Mouse (Mus musculus): ENCODE data around the gene Tnfrsf21.

The Tnfrsf21 gene

DNA sequence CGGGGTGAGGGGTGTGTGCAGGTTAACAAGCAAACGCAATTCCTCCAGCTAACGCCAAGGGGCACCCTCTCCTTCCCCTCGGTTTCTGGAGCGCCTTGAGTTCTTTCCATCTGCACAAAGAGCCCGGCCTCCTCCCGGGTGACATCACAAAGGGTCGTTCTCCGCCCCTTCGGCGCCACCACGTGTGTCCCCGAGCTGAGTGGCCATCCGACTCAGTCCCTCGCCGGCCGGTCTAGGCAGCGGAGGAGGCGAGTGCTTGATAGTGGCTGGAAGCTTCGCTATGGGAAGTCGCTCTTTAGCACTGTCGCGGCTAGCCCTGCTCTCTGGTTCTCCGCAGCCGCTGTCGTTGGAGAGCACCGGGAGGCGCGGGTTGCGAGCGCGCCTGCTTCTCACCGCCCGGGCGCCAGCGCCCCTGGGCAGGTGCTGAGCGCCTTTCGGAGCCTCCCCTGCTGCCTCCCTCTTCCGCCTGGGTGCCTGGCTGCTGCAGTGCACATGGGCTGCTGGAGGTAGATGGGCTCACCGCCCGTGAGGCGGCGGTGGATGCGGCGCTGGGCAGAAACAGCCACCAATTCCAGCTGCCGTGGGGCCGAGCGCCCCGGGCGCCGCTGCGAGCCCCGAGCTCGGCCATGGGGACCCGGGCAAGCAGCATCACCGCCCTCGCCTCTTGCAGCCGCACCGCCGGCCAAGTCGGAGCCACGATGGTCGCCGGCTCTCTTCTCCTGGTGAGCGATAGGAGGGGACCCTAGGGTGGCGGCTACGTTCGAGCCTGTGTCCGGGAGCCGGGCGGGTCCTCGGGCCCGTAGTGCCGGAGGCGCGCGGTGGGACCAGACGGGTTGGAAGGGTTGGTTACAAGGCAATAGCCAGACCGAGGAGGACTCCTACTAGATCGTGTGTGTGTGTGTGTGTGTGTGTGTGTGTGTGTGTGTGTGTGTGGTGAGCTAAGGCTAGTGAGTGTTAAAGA, at the start of gene Tnfrsf21:
Tnfrsf21 (plus strand) TSS at position 185 of the 961 bp plus-strand sequence.
- DNase-seq (ENCODE audit: low spot score), result peak; percentile 96

DNA sequence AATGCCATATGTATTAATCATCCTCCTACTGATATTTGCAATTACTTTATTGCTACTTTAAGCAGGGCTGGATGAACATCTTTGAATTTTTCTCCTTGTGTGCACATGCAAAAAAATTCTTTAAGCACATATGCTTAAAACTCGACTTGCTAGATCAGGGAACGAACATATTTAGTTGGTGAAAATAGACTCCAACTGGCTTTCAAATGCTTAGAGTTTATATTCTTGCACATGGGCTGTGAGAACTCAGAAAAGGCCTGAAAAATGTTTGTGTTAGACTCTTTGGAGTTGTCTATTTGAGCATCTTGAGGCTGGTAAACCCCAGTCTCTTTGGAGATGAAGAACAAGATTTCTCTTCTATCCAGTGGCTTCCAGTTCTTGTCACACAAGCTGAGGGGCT, 48.2 kb upstream of the Tnfrsf21 start:
- no peak for DNase-seq (ENCODE audit: low spot score)

DNA sequence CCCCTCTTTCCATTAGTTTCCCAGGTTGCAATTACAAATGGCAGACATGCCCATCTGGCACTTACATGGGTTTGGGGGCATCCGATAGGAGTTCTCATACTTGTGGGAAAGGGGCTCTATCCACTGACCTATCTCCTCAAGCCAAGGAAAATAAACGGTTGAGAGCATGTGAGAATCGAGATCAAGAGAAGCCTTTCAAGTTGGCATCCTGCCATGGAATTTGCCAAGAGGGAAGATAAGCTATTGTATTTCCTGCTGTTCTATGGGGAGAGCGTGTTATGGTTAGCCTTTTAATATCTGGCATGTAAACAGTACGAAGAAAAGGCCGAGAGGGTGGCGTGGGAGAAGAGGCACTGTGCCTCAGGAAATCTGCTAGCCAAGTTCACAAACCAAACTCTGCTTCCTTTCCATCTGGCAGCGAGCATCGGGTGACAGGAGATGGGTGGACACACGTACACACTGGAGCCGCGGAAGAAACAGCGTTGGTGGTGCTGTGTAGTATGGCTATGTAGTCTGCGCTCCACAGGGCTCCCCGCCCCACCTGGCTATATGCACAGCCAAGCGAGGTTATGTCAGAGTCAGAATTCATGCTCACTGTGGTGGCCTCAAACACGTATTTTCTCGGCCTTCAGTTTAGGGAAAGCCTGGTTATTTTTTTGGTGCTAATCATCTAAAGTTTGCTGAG, 40.9 kb upstream of the Tnfrsf21 start:
- no peak for DNase-seq (ENCODE audit: low spot score)

DNA sequence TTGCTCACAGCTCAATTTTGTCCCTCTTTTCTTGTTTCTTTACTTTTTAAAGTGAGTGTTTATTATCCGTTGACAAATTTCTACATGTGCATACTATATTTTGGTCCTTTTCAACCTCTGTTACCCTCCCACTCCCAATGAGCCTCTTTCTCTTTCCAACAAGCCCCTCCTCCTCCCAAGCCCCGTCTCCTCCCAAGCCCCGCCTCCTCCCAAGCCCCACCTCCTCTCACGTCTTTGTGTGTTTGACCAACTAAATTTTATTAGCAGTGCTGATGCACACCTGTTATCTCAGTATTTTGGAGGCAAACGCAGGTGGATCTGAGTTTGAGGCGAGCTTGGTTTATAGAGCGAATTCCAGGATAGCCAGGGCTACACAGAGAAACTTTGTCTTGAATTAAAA, 38.6 kb upstream of the Tnfrsf21 start:
- no peak for DNase-seq (ENCODE audit: low spot score)

- no peak for DNase-seq (ENCODE audit: low spot score)
Measured at GRCm38 (mm10) chr17:42978345-42978744, 38.0 kb upstream of the Tnfrsf21 start.

DNA sequence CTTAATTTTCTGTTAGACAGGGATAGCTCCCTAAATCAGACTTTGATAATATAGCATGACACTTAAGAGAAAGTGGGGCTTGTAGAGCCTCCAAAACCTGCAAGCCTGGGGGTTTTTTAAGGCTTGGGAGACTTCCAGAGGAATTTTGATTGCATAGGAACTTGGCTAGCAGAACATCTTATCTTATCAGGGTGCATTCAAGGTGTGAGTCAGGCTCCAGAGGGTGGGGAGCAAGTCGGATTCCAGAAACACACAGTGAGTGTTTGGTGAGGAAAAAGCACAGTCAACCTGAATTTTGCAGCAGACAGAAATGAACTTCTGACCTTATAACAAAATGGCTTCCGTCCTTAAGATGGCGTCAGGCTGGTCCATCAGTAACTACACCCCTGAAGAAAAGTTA, 34.5 kb upstream of the Tnfrsf21 start:
- no peak for DNase-seq (ENCODE audit: low spot score)

GRCm38 (mm10) chr17:42982568-42982967, 33.8 kb upstream of the Tnfrsf21 start:
- DNase-seq (ENCODE audit: low spot score), result no peak

DNA sequence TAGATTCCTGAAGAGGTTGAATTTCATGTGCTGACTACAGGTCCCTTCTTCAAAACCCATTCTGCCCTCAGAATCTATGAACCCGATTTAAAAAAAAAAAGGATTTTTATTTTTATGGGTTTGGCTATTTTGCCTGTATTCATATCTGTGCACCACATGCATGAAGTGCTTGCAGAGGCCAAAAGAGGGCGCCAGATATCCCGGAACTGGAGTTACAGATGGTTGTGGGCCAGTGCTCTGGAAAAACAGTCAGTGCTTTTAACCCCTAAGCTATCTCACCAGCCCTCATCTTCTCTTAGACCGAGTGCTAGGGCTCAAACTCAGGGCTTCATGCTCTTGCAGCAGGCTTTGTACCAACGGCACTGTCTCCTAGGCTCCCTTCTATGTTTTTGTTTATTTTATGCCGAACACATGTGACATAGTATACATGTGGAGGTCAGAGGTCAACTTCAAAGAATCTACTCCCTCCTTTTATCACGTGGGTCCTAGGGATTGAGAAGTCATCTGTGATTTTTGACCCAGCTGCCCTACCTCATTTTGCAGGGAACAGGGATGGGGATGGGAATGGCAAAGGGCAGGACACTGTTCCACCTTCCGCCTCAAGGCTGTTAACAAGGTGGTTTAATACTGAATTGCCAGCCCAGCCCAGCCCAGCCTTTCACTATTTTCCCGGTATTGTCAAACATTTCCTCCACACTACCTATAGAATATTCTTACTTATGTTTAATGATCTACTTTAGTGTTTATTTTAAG, 30.3 kb upstream of the Tnfrsf21 start:
- DNase-seq (ENCODE audit: low spot score), result peak; percentile 33

DNA sequence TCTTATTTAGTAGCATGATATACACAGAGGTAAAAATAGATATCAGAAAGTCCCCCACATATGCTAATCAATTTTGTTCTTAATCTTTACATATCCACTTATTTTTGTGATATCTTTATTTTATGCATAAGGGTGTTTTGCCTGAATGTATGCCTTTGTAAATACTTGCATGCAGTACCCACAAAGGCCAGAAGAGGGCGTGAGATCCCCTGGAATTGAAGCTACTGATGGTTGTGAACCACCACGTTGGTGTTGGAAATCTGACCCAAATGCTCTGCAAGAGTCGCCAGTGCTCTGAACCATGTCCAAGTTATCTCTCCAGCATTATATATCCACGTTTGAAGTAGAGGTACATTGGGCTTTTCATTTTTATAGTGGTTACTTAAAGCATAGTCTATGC, 28.7 kb upstream of the Tnfrsf21 start:
- peak; percentile 24 for DNase-seq (ENCODE audit: low spot score)

- no peak for DNase-seq (ENCODE audit: low spot score)
Measured at GRCm38 (mm10) chr17:42989981-42990380, 26.4 kb upstream of the Tnfrsf21 start.

- no peak for DNase-seq (ENCODE audit: low spot score)
Measured at GRCm38 (mm10) chr17:42991112-42991511, 25.2 kb upstream of the Tnfrsf21 start.

DNA sequence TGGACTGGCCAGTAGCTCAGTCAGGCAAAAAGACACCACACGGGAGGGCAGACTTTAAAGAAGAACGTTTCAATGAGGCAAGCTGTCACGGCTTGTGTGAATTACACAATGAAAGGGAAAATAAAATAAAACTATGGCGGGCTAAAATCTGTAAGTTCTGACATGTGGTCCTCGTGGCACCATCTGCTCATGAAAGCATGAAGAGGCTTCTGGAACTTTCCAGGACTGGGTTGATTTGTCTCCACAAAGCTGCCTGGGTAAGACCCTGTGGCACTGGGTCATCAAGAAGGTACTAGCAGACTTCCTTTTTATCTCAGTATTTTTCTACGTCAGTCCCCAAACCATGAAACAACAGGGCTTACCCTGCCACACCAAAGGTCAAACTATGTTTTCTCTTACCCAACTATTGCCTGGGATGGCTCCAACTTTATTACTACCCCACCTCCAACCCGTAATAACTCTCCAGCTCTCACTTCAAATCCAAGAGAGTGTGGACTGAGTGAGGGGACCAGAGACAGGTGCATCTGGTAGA, 16.8 kb upstream of the Tnfrsf21 start:
- no peak for DNase-seq (ENCODE audit: low spot score)

GRCm38 (mm10) chr17:43000598-43000997, 15.8 kb upstream of the Tnfrsf21 start:
- DNase-seq (ENCODE audit: low spot score), result no peak

DNA sequence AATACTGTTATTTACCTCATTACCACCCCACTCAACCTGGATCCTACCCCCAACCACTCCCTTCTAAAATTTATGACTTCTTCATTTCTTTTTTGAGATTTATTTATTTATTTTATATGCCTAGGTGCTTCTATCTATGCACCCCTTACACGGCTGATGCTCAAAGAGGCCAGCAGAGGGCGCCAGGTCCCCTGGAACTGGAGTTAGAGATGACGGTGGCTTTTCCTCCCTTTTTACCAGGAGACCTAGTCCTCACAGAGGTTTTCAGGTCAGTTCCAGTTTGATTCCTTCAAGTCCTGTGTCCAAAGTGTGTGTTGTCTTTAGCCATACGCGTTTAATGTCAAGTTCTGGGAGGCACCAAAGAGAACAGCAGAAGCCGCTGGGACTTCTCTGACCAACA, 3.6 kb upstream of the Tnfrsf21 start:
- DNase-seq (ENCODE audit: low spot score), result peak; percentile 89

GRCm38 (mm10) chr17:43017341-43018052, 1.1 kb downstream of the Tnfrsf21 start:
- DNase-seq (ENCODE audit: low spot score), result peak; percentile 64

DNA sequence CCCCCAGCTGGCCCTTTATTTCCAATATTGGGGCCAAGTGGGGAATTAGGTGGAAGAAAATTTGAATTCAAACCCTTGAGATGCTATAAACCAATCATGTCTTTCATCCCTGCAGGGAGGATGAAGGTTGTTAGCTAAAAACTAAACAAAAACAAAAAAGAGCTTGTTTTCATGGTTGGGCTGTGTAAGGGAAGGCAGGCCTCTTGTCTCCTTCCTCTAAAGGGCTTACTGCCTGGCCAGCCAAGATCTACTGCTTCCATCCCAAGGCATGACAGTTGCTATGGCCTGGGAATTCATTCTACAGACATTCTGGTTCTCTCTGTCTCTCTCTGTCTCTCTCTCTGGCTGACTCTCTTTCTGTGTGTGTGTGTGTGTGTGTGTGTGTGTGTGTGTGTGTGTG, 1.7 kb downstream of the Tnfrsf21 start:
- DNase-seq (ENCODE audit: low spot score), result no peak

DNA sequence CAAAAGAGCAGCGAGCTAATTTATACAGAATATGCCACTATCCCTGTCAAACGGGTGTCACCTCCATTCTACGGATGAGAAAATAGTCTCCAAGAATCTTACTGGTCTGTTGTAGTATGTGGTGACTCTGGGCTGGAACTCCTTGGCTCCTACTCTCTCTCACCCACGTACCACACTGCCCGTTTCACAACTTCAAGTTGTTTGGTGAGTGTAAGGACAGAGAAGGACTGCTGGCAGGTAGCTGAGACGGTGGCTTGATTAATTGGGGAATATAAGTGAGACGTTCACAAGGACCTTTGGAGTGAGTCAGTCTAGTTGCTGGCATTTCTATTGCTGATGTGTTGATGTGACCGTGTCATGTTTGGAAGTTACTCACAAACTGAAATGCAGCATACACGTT, 3.3 kb downstream of the Tnfrsf21 start:
- no peak for DNase-seq (ENCODE audit: low spot score)

DNA sequence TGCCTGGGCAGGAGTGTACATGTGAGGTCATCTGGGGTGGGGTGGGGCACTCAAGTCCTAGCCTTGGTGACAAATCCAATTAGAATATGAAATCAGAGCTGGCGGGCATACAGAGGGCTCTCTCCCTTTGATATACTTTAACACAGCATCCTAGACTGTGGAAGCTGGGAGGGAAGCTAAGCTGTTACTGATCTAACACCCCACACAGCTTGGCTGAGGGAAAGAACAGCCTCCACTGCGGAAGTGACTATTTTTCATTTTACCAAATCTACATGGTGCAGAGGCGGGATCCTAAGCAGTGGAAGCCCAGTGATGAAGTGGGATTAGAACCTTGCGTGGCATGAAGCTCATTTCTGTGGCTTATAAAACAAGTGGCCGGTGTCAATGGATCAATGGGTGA, 4.7 kb downstream of the Tnfrsf21 start:
- DNase-seq (ENCODE audit: low spot score), result no peak

DNA sequence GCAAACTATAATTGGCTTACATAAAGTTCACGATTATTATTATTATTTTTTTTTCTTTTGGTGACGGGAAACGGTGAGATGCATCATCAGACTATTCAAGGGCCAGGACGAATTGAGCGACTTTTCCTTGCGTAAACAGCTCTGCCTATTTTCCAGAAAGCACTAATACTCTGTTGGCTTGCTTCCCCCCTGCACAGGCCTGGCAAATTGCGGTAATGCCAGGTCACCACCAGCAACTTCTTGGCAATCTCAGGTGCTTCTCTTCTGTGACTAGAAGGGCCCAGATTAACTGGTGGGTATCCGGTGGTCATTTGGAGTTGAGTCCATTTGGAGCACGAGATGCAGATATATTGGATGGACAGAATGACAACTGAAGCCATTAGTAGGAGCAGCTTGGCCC, 5.7 kb downstream of the Tnfrsf21 start:
- no peak for DNase-seq (ENCODE audit: low spot score)

GRCm38 (mm10) chr17:43023637-43024217, 7.4 kb downstream of the Tnfrsf21 start:
- DNase-seq (ENCODE audit: low spot score), result no peak

DNA sequence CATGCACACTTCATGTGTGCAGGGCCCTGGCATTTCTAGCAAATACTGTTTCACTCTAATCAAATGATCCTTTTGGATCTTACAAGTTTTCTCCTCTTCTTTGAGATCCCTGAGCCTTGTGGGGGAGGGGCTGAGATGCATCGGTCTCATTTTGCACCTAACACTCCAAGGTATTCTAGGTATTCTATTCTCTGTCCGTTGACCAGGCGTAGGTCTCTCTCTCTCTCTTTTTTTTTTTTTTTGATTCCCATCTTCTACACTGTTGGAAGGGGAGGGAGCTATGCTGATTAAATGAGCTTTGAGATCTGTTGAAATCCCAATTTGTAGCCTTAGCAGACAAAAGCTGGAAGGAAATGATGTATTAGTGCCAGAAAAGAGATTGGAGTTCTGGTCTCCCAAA, 8.2 kb downstream of the Tnfrsf21 start:
- DNase-seq (ENCODE audit: low spot score), result no peak
